In the genomic region with DNA sequence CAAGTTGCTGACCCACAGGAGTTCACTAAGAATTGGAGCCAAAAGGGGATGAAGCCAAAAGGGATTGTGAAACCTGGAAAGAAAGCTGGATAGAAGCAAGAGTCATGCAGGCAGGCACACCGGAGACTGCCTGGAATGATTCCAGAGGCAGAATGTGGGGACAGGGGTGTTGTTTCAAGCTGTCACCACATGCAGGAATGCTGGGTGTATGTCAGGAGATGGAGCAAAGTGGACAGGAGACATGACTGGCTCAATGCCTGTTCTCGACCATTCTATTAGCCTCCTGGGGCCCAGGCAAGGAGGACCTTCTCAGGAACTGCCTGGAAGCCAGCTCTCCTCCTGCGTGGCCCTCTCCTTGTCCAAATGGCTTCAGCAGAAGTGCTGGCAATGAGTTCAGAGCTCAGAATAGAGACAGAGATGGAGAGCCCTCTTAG, we compare ENCODE assay signal across 9 mouse cellular contexts. TPM values are rescaled to one million over a fixed set of nuclear protein-coding genes. Genes with fewer than 3 reads are reported as not detected.
DNase-seq lines count a peak whose midpoint lies in the region; ATAC-seq and TF ChIP-seq lines count a peak whose summit lies in the region.
"Had no signal": no experiment of that assay in that cellular context is flagged by ENCODE, and none has a peak within 500 bp of the region (broad histone marks: within the 10 kb centered on the region; RNA-seq: fewer than 3 reads in every experiment).

No protein-coding gene starts in this region.

- WGBS in intestine, postnatal 0 days = 51% methylated on average over 3 of the region's 3 CpGs
- WGBS in midbrain, embryonic 11.5 days = 82% methylated on average over 3 of the region's 3 CpGs

- H3K9me3 ChIP-seq in intestine, postnatal 0 days (ENCODE audit: control insufficient read depth) = no peaks in the 10 kb centered on the region
- no peaks in the 10 kb centered on the region for H3K9me3 ChIP-seq in midbrain, embryonic 11.5 days (ENCODE audit: control insufficient read depth, low read length)

- H3K9ac ChIP-seq in intestine, postnatal 0 days (ENCODE audit: low read depth, low read length) = no peak overlapping the region
- H3K9ac ChIP-seq in midbrain, embryonic 11.5 days (ENCODE audit: low read length) = no peak overlapping the region

- intact Hi-C loops in left cerebral cortex, postnatal 4 days (cut with DNase I) = no loop called here
- intact Hi-C loops in heart, postnatal 10 days (cut with DNase I) = loop anchor here (2.0 kb wide), 1 partner anchor 33 kb away; a partner anchor contains a TSS

- no peaks in the 10 kb centered on the region for H3K36me3 ChIP-seq in intestine, postnatal 0 days (ENCODE audit: control insufficient read depth, insufficient read depth)
- no peaks in the 10 kb centered on the region for H3K36me3 ChIP-seq in midbrain, embryonic 11.5 days (ENCODE audit: control insufficient read depth, insufficient read depth, low read length)
- H3K36me3 ChIP-seq: G1E had no signal

- no peaks in the 10 kb centered on the region for H3K27me3 ChIP-seq in intestine, postnatal 0 days (replicated peaks; ENCODE audit: control insufficient read depth, insufficient read depth, low read length)
- H3K27me3 ChIP-seq in midbrain, embryonic 11.5 days (ENCODE audit: control insufficient read depth, insufficient read depth, low read length) = no peaks in the 10 kb centered on the region

- no peak for TF ChIP-seq CTCF in intestine, postnatal 0 days (IDR thresholded peaks at IDR 0.05; ENCODE audit: low read depth)

- no peak overlapping the region for H3K4me3 ChIP-seq in intestine, postnatal 0 days (ENCODE audit: low read depth, low read length)
- H3K4me3 ChIP-seq in midbrain, embryonic 11.5 days (ENCODE audit: low read depth, low read length) = no peak overlapping the region

- no peaks in the 10 kb centered on the region for H3K4me1 ChIP-seq in intestine, postnatal 0 days (replicated peaks; ENCODE audit: control insufficient read depth, insufficient read depth, low read length)
- no peaks in the 10 kb centered on the region for H3K4me1 ChIP-seq in midbrain, embryonic 11.5 days (ENCODE audit: control insufficient read depth, insufficient read depth, low read length)

- no peak overlapping the region for H3K27ac ChIP-seq in intestine, postnatal 0 days (ENCODE audit: low read depth, low read length)
- H3K27ac ChIP-seq in midbrain, embryonic 11.5 days (ENCODE audit: low read depth, low read length) = no peak overlapping the region

- DNase-seq in left cerebral cortex, postnatal 4 days = peak; percentile 57
- no peak for DNase-seq in left cerebral cortex, adult 11 months (ENCODE audit: low spot score)
- peak; percentile 79 to 83 for DNase-seq in cerebellum, postnatal 25 days
- peak; percentile 90 to 91 for DNase-seq in heart, postnatal 10 days
- DNase-seq in lung, postnatal 4 days = peak; percentile 27 to 43
- no peak for DNase-seq in frontal cortex, postnatal 10 days (ENCODE audit: low spot score in 2 of 2)
- no peak for DNase-seq in midbrain, embryonic 11.5 days (ENCODE audit: low spot score, missing footprints)

- no peak overlapping the region for H3K4me2 ChIP-seq in intestine, postnatal 0 days (replicated peaks; ENCODE audit: low read depth)
- no peak overlapping the region for H3K4me2 ChIP-seq in midbrain, embryonic 11.5 days

- no peak for ATAC-seq in intestine, postnatal 0 days
- ATAC-seq in midbrain, embryonic 11.5 days (ENCODE audit: low FRiP score) = no peak

RNA-seq across cellular contexts. Expression of a gene that starts 33.2 kb away (rescaled TPM):
- total RNA-seq in left cerebral cortex, postnatal 4 days (2021) = 10 to 100 TPM; 74.7 to 82.2 TPM
- 10 to 100 TPM; 60.4 to 86.6 TPM for total RNA-seq in heart, postnatal 10 days (2021)
- polyA plus RNA-seq in intestine, postnatal 0 days (2015; fragmentation: Nextera tagmentation; extraction: Ambion mirVana) = 11.2 and 12.2 TPM in 2 replicates
- polyA plus RNA-seq in midbrain, embryonic 11.5 days (2014; fragmentation: Nextera tagmentation; extraction: Ambion mirVana) = 63.7 and 70.8 TPM in 2 replicates
- polyA plus RNA-seq: G1E had no signal

Comparison
In these comparisons a context has a peak if more than half of its experiments do, and no peak if none do; other contexts are left out.
1. DNase-seq: peak in left cerebral cortex, postnatal 4 days (single experiment), cerebellum, postnatal 25 days (2 of 2), heart, postnatal 10 days (2 of 2) and lung, postnatal 4 days (2 of 2); none in left cerebral cortex, adult 11 months (single experiment), frontal cortex, postnatal 10 days (0 of 2) and midbrain, embryonic 11.5 days (single experiment).